Comparison of ENCODE assay signal across 8 mouse cellular contexts in genomic region chr19:60837747-60838146, GRCm38 (mm10). TPM values are rescaled to one million over a fixed set of nuclear protein-coding genes. Genes with fewer than 3 reads are reported as not detected.
DNase-seq lines count a peak whose midpoint lies in the region; ATAC-seq and TF ChIP-seq lines count a peak whose summit lies in the region.

No protein-coding gene starts in this region.

- H3K36me3 ChIP-seq in kidney, postnatal 0 days (ENCODE audit: insufficient read depth, low read length): peaks cover 36% of the 10 kb centered on the region
- H3K36me3 ChIP-seq in liver, embryonic 12.5 days: peaks cover 81% of the 10 kb centered on the region
- peaks cover 42% of the 10 kb centered on the region for H3K36me3 ChIP-seq in thymus, adult 2 months (ENCODE audit: control insufficient read depth, insufficient read depth, low read length)

- POLR2A ChIA-PET in Patski (lab: Charles Lee): interaction anchor here (0.7 kb wide), 1 partner anchor 26 kb away, joined by 3 read pairs; the partner anchor contains the start of gene Fam45a

- H3K4me3 ChIP-seq in gastrocnemius, adult 2 months: no peak overlapping the region
- H3K4me3 ChIP-seq in kidney, postnatal 0 days (replicated peaks; ENCODE audit: low read depth, low read length): no peak overlapping the region
- no peak overlapping the region for H3K4me3 ChIP-seq in liver, embryonic 12.5 days
- H3K4me3 ChIP-seq in thymus, adult 2 months (ENCODE audit: control insufficient read depth, insufficient read depth, low read length): no peak overlapping the region

- CTCF ChIA-PET in Patski (lab: Charles Lee): interaction anchor here (0.8 to 3.9 kb wide), 11 partner anchors 9 to 247 kb away, joined by 3 to 15 read pairs (median 3); no protein-coding TSS in a partner anchor

- H3K27me3 ChIP-seq in Patski: no peaks in the 10 kb centered on the region
- H3K27me3 ChIP-seq in kidney, postnatal 0 days (ENCODE audit: insufficient read depth, low read length): no peaks in the 10 kb centered on the region
- H3K27me3 ChIP-seq in liver, embryonic 12.5 days (replicated peaks): no peaks in the 10 kb centered on the region
- H3K27me3 ChIP-seq in thymus, adult 2 months (ENCODE audit: control insufficient read depth, insufficient read depth, low read length): no peaks in the 10 kb centered on the region

- peak; percentile 39 for DNase-seq in 3134 (ENCODE audit: extremely low read depth, insufficient read length, low spot score)
- peak; percentile 12 for DNase-seq in Patski (ENCODE audit: low read depth, low spot score)
- DNase-seq in cerebellum, adult 9-11 months: peak; percentile 52
- peak; percentile 75 for DNase-seq in gastrocnemius, adult 2 months
- DNase-seq in kidney, postnatal 0 days (ENCODE audit: low spot score): peak; percentile 69
- DNase-seq in ovary, adult 18-20 months (ENCODE audit: low spot score): peak; percentile 21
- peak; percentile 77 for DNase-seq in thymus, adult 2 months

- TF ChIP-seq POLR2A in thymus, adult 2 months (IDR thresholded peaks at IDR 0.05; ENCODE audit: control insufficient read depth, extremely low read depth, insufficient read depth, low read length, poor library complexity): no peak

- no peak overlapping the region for H3K9ac ChIP-seq in kidney, postnatal 0 days (ENCODE audit: low read depth, low read length)
- H3K9ac ChIP-seq in liver, embryonic 12.5 days: no peak overlapping the region

- peak; percentile 57 for ATAC-seq in Patski
- ATAC-seq in kidney, postnatal 0 days (replicated peaks; ENCODE audit: low FRiP score, low read depth): no peak; the same call in 1 of the 2 replicates
- ATAC-seq in liver, embryonic 12.5 days: peak; percentile 73

- H3K4me2 ChIP-seq in kidney, postnatal 0 days (ENCODE audit: low read length): no peak overlapping the region
- no peak overlapping the region for H3K4me2 ChIP-seq in liver, embryonic 12.5 days

- intact Hi-C loops in gastrocnemius, adult 2 months (cut with DNase I): loop anchor here (2.0 to 5.0 kb wide), 3 partner anchors 55 to 260 kb away; no protein-coding TSS in a partner anchor

- TF ChIP-seq CTCF in Patski (IDR thresholded peaks at IDR 0.05): peak; percentile 83
- TF ChIP-seq CTCF in gastrocnemius, adult 2 months (IDR thresholded peaks at IDR 0.05): peak; percentile 83
- TF ChIP-seq CTCF in kidney, postnatal 0 days (IDR thresholded peaks at IDR 0.05; ENCODE audit: low read depth): peak; percentile 78
- TF ChIP-seq CTCF in thymus, adult 2 months (IDR thresholded peaks at IDR 0.05; ENCODE audit: borderline replicate concordance, control insufficient read depth, extremely low read depth, insufficient read depth, low read length, poor library complexity): peak; percentile 47; the same call in 1 of the 2 replicates

- no peaks in the 10 kb centered on the region for H3K9me3 ChIP-seq in kidney, postnatal 0 days (replicated peaks; ENCODE audit: low read length)
- no peaks in the 10 kb centered on the region for H3K9me3 ChIP-seq in liver, embryonic 12.5 days (replicated peaks)

- in situ Hi-C loops in Patski (cut with MboI; ENCODE audit: low pct_unique_long_range_greater_than_20kb): no loop called here

- WGBS in kidney, postnatal 0 days: 77% methylated on average over 1 of the region's 1 CpGs
- WGBS in liver, embryonic 12.5 days (ENCODE audit: insufficient replicate concordance): 43% methylated on average over 1 of the region's 1 CpGs
- WGBS in thymus, adult 2 months: 89% methylated on average over 1 of the region's 1 CpGs

- H3K27ac ChIP-seq in gastrocnemius, adult 2 months: no peak overlapping the region
- no peak overlapping the region for H3K27ac ChIP-seq in kidney, postnatal 0 days
- no peak overlapping the region for H3K27ac ChIP-seq in liver, embryonic 12.5 days
- H3K27ac ChIP-seq in thymus, adult 2 months (ENCODE audit: control insufficient read depth, insufficient read depth, low read length): no peak overlapping the region

- H3K4me1 ChIP-seq in kidney, postnatal 0 days (replicated peaks; ENCODE audit: insufficient read depth, low read length): no peaks in the 10 kb centered on the region
- peaks cover 11% of the 10 kb centered on the region for H3K4me1 ChIP-seq in liver, embryonic 12.5 days
- H3K4me1 ChIP-seq in thymus, adult 2 months (replicated peaks; ENCODE audit: control insufficient read depth, insufficient read depth, low read length): no peaks in the 10 kb centered on the region

RNA-seq across cellular contexts. Expression of gene Sfxn4, which starts 23.5 kb away (rescaled TPM):
- polyA plus RNA-seq in Patski (2021): 6.8 TPM
- 1 to 10 TPM; 1.6 to 4.2 TPM for total RNA-seq in gastrocnemius, adult 2 months (2021)
- polyA plus RNA-seq in kidney, postnatal 0 days (2015; fragmentation: Nextera tagmentation; extraction: Ambion mirVana): 8.3 and 8.7 TPM in 2 replicates
- polyA plus RNA-seq in liver, embryonic 12.5 days (2016; fragmentation: Nextera tagmentation; extraction: Ambion mirVana): 1.7 and 1.8 TPM in 2 replicates
- polyA plus RNA-seq in thymus, adult 2 months (2012; rRNA removed): 0.98 and 1.7 TPM in 2 replicates

RNA-seq across cellular contexts. Expression of gene Fam45a, which starts 26.4 kb away (rescaled TPM):
- polyA plus RNA-seq in Patski (2021): 40.2 TPM
- 10 to 100 TPM; 11.2 to 12.2 TPM for total RNA-seq in gastrocnemius, adult 2 months (2021)
- polyA plus RNA-seq in kidney, postnatal 0 days (2015; fragmentation: Nextera tagmentation; extraction: Ambion mirVana): 26.5 and 29.1 TPM in 2 replicates
- 25.4 and 25.7 TPM in 2 replicates for polyA plus RNA-seq in liver, embryonic 12.5 days (2016; fragmentation: Nextera tagmentation; extraction: Ambion mirVana)
- polyA plus RNA-seq in thymus, adult 2 months (2012; rRNA removed): 7.7 and 11.5 TPM in 2 replicates

RNA-seq across cellular contexts. Expression of gene Prdx3, which starts 36.6 kb away (rescaled TPM):
- polyA plus RNA-seq in Patski (2021): 155 TPM
- total RNA-seq in gastrocnemius, adult 2 months (2021): 100 to 1,000 TPM; 207 to 240 TPM
- 190 and 193 TPM in 2 replicates for polyA plus RNA-seq in kidney, postnatal 0 days (2015; fragmentation: Nextera tagmentation; extraction: Ambion mirVana)
- polyA plus RNA-seq in liver, embryonic 12.5 days (2016; fragmentation: Nextera tagmentation; extraction: Ambion mirVana): 417 TPM in 2 replicates
- polyA plus RNA-seq in thymus, adult 2 months (2012; rRNA removed): 102 and 110 TPM in 2 replicates

RNA-seq across cellular contexts. Expression of gene Eif3a, which starts 47.3 kb away (rescaled TPM):
- polyA plus RNA-seq in Patski (2021): 296 TPM
- total RNA-seq in gastrocnemius, adult 2 months (2021): 100 to 1,000 TPM in 1 of 2 experiments, 10 to 100 TPM in 1; 91.5 to 101 TPM
- 97.2 and 108 TPM in 2 replicates for polyA plus RNA-seq in kidney, postnatal 0 days (2015; fragmentation: Nextera tagmentation; extraction: Ambion mirVana)
- 131 and 132 TPM in 2 replicates for polyA plus RNA-seq in liver, embryonic 12.5 days (2016; fragmentation: Nextera tagmentation; extraction: Ambion mirVana)
- 43.3 and 45.1 TPM in 2 replicates for polyA plus RNA-seq in thymus, adult 2 months (2012; rRNA removed)

RNA-seq across cellular contexts. Expression of gene Grk5, which starts 51.8 kb away (rescaled TPM):
- polyA plus RNA-seq in Patski (2021): 13.8 TPM
- total RNA-seq in gastrocnemius, adult 2 months (2021): 1 to 10 TPM; 3.9 to 5.4 TPM
- 2.3 and 2.9 TPM in 2 replicates for polyA plus RNA-seq in kidney, postnatal 0 days (2015; fragmentation: Nextera tagmentation; extraction: Ambion mirVana)
- polyA plus RNA-seq in liver, embryonic 12.5 days (2016; fragmentation: Nextera tagmentation; extraction: Ambion mirVana): 1.2 and 1.5 TPM in 2 replicates
- polyA plus RNA-seq in thymus, adult 2 months (2012; rRNA removed): 1.9 and 2.0 TPM in 2 replicates

Comparison
In these comparisons a context has a peak if more than half of its experiments do, and no peak if none do; other contexts are left out.
1. DNase-seq: peak in every context shown above with its lines; median percentile 77 in thymus, adult 2 months; 75 in gastrocnemius, adult 2 months; 69 in kidney, postnatal 0 days; 52 in cerebellum, adult 9-11 months; 39 in 3134; 21 in ovary, adult 18-20 months; 12 in Patski.